Mouse (Mus musculus): ENCODE measurements around the gene Spata25.

DNA sequence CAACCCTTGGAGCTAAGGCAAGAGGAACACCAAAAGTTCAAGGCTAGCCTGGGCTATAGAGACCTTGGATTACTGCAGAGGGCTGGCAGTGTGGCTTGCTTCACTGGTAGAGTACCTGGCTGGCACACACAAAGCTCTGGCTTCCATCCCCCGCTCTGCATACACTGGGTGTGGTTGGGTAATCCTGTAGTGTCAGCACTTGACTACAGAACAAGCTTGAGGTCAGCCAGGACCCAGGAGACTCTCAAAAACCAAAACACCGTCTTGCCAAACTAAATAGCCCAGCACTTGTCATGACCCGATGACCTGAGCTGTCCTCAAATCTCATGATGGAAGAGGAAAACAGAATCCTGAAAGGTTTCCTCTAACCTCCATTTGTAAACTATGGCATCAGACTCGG is 37.9 kb downstream of the Spata25 start:
- TF ChIP-seq POLR2A (IDR thresholded peaks at IDR 0.05; ENCODE audit: low read depth, low read length) (no peak), CTCF (IDR thresholded peaks at IDR 0.05; ENCODE audit: extremely low read depth, insufficient read depth, insufficient read length, insufficient replicate concordance) (no peak)

All from spleen, adult 2 months (tissue).